Mouse (Mus musculus): ENCODE data around the gene Pitpnc1. TPM values are rescaled to one million over a fixed set of nuclear protein-coding genes. Genes with fewer than 3 reads are reported as not detected.

Gene Pitpnc1
- total RNA-seq, 1 experiment from 2014 or later: 39.9 TPM

DNA sequence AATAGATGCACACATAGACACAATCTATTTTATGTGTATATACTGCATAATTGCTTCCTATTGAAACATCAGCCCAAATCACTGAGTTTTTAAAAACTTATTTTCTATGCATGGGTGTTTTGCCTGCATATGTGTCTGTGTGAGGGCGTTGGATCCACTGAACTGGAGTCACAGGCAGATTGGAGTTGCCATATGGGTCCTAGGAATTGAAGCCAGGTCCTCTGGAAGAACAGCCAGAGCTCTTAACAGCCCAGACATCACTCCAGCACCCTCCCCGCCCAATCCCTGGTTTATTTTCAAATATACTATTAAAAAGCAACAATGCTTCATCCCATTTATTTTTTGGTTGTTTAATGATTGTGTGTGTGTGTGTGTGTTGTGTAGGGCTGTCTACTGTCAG, 139.1 kb downstream of the Pitpnc1 start:
- ATAC-seq (replicated peaks in 1 of 2; ENCODE audit: insufficient read depth in 1 of 2, low FRiP score in 2 of 2, low TSS enrichment in 1 of 2, low read depth in 1 of 2, poor library complexity in 2 of 2, severe bottlenecking in 2 of 2): no peak

DNA sequence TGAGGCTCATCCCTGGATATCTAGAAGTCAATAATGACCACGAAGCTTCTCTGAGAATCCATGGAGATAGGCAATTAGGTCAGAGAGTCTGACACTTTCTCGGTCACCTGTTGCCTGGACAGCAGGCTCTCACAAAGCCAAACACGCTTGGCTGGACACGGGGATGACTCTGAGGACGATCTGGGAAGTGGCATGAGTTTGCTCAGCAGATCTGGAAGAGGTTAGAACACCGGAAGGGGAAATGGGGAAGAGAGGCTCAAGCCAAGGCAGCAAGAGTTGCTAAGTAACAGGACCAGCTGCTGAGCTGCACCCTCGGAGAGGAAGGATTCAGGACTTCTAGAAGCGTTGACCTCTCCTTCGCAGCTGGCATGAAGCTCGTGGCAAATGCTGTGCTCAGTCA, 143.2 kb downstream of the Pitpnc1 start:
- ATAC-seq (replicated peaks in 1 of 2; ENCODE audit: insufficient read depth in 1 of 2, low FRiP score in 2 of 2, low TSS enrichment in 1 of 2, low read depth in 1 of 2, poor library complexity in 2 of 2, severe bottlenecking in 2 of 2): no peak

DNA sequence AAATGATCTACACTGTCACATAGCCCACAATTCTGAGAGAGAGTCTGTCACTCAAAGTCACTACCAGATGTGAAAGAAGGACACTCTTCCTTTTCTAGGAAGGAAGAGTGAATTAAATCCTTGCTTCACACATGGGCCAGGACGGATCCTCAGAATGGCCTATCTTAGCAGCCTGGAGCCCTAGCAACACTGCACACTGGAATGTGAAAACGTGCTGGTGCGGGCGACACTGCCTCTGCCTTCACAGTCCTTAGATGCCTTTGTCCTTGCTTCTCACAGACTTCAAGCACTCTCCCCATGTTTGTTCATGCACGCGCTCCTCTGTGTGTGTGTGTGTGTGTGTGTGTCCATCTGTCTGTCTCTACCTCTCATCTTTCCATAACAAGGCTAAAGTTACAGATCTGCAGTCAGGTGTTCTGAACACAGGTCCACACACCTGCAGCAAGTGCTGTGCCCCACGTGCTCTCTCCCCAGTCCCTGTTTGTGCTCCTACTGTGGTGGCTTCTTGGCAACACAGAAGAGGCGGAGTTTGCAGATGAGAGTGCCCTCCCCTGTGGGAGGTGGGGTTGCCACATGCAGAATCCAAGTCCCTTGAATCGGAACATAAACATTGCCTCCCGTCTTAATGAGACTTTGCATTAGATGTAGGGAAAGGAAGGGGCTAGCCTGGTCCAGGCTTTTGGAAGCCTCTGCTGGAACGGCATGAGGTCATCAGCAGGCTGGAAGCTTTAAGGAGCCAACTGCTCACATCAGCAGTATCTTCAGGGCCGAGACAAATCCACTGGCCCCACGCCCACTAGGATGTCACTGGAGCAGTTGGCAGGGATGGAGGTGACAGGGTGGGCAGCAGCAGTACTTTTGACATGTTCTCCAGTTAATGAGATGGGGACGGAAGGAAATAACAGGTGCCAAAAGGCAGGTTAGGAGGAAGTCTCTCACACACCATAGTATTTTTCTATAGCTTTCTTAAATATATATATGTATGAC, 144.5 kb downstream of the Pitpnc1 start:
- no peak for ATAC-seq (replicated peaks in 1 of 2; ENCODE audit: insufficient read depth in 1 of 2, low FRiP score in 2 of 2, low TSS enrichment in 1 of 2, low read depth in 1 of 2, poor library complexity in 2 of 2, severe bottlenecking in 2 of 2)

DNA sequence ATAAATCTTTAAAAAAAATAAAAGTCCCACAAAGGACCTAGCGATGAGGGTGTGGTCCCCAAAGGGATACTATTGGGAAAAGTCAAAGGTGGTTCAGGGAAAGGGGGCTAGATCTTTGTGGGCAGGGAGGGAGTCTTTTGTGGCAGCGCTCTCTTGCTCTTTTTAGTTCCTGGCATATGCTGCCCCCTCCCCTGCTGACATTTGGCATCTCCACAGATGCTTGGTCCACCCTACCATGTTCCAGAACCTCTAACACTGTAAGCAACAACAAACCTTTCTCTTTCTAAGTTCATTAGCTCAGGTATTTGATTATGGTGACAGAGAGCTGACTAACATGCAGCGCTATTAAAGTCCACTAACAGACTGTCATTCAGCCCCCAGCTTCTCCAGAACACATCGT, 145.3 kb downstream of the Pitpnc1 start:
- no peak for ATAC-seq (replicated peaks in 1 of 2; ENCODE audit: insufficient read depth in 1 of 2, low FRiP score in 2 of 2, low TSS enrichment in 1 of 2, low read depth in 1 of 2, poor library complexity in 2 of 2, severe bottlenecking in 2 of 2)

DNA sequence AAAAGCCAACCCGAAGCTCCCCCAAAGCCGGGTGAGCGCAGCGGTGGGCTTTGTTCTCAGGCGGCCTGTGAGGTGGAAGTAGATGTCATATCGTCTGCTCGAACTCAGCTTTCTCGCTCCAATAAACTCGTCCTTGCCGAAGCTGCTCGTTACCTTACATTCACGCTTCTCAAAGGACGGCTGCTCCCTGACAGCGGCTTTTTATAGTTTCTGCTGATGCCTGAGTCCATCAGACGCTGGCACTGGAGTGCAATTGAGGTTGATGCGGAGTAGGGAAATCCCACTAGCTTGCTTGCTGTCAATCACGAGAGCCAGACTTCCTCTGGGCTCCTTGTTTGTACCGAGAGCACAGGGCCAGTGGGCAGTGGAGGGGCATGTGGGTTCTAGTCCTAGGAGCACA, 147.3 kb downstream of the Pitpnc1 start:
- ATAC-seq (replicated peaks in 1 of 2; ENCODE audit: insufficient read depth in 1 of 2, low FRiP score in 2 of 2, low TSS enrichment in 1 of 2, low read depth in 1 of 2, poor library complexity in 2 of 2, severe bottlenecking in 2 of 2): no peak

DNA sequence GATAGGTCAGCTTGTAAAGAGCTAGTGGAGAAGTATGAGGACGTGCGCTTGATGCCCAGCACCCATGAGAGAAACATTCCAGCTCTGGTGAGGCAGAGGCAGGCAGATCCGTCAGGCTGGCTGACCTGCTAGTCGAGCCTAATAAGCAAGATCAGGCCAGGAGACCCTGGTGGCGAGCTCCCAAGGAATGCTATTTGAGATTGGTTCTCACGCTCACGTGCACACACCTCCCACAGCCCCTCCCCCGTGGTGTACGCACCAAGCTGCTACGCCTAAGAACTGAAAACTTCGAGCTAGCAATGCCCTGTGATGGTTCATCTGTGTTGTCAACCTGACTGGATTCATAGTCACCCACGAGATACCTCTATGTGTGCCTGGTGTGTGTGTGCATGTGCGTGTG, 148.3 kb downstream of the Pitpnc1 start:
- ATAC-seq (replicated peaks in 1 of 2; ENCODE audit: insufficient read depth in 1 of 2, low FRiP score in 2 of 2, low TSS enrichment in 1 of 2, low read depth in 1 of 2, poor library complexity in 2 of 2, severe bottlenecking in 2 of 2): no peak

DNA sequence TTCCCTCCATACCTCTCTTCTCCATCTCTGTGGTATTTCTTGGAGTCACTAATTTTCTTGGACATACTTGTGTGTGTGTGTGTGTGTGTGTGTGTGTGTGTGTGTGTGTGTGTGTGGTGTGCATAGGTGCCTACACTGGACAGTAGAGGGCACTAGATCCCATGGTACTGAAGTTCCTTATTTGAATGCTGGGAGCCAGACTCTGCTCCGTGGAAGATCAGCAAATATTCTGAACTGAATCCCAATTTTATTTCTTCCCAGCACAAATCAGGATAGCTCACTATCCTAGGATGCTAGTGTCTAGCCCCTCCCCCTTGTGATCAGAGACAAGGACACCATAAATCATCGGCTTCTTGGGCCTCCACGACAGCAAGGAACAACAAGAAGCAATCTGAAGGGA, 148.7 kb downstream of the Pitpnc1 start:
- no peak for ATAC-seq (replicated peaks in 1 of 2; ENCODE audit: insufficient read depth in 1 of 2, low FRiP score in 2 of 2, low TSS enrichment in 1 of 2, low read depth in 1 of 2, poor library complexity in 2 of 2, severe bottlenecking in 2 of 2)

DNA sequence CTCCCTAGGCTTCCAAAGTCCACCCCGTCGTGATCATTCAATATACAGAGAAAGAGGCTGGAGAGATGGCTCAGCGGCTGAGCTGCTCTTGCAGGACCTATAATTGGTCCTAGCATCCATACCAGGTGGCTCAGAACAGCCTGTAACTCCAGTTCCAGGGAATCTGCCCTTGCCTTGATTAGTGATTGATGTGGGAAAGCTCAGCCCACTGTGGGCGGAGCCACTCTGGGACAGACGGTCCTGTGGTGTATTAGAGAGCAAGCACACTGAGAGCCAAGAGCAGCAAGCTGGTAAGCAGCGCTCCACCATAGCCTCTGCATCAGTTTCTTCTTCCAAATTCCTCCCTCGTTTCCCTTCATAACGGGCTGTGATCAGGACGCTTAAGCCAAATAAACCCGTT, 150.6 kb downstream of the Pitpnc1 start:
- no peak for ATAC-seq (replicated peaks in 1 of 2; ENCODE audit: insufficient read depth in 1 of 2, low FRiP score in 2 of 2, low TSS enrichment in 1 of 2, low read depth in 1 of 2, poor library complexity in 2 of 2, severe bottlenecking in 2 of 2)

DNA sequence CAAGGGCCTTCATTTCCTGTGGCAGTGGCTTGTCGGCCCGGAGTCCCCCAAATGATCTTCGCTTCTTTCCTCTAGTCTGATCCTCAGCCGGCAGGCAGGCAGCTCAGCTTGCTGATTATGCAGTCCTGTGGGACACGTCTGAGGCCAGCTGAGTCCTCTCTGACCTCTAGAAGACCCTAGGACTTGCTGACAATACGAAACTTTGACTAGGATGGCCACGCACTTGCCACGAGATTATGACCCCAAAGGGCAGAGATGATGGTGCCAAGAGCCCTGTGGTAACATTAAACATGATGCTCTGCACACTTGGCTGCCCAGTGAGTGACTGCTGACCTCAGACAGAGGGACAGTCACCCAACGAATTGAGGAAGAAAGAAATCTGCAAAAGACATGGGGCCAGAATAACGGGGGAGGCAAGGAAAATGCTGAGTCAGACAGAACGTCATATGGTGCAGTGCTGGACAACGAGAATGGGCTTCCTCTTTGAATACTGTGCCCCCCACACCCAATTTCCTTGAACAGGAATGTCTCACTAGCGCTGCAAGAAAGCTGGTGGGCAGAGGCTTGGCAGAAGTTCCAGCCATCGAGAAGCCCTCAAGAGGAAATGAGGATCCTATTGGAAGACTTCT, 152.7 kb downstream of the Pitpnc1 start:
- ATAC-seq (replicated peaks in 1 of 2; ENCODE audit: insufficient read depth in 1 of 2, low FRiP score in 2 of 2, low TSS enrichment in 1 of 2, low read depth in 1 of 2, poor library complexity in 2 of 2, severe bottlenecking in 2 of 2): no peak; a peak in 1 of 4 replicates

DNA sequence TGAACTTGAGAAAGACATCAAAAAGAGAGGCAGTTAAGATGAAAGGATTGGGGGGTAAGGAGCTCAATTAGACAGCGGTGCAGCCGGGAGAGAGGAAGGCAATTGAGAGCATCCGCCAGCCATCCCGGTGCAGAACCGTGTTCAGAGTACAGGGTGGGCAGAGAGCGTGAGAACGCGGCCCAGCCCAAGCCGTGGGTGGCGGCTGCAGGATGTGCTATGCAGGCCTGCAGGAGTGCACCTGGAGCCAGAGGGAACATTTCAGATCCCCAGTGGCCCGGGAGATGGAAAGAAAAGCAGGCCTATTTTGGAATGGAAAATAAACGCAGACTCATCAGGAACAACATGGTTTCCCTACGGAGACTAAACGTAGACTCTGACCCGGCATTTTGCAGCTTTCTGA, 155.0 kb downstream of the Pitpnc1 start:
- ATAC-seq (replicated peaks in 1 of 2; ENCODE audit: insufficient read depth in 1 of 2, low FRiP score in 2 of 2, low TSS enrichment in 1 of 2, low read depth in 1 of 2, poor library complexity in 2 of 2, severe bottlenecking in 2 of 2): no peak

DNA sequence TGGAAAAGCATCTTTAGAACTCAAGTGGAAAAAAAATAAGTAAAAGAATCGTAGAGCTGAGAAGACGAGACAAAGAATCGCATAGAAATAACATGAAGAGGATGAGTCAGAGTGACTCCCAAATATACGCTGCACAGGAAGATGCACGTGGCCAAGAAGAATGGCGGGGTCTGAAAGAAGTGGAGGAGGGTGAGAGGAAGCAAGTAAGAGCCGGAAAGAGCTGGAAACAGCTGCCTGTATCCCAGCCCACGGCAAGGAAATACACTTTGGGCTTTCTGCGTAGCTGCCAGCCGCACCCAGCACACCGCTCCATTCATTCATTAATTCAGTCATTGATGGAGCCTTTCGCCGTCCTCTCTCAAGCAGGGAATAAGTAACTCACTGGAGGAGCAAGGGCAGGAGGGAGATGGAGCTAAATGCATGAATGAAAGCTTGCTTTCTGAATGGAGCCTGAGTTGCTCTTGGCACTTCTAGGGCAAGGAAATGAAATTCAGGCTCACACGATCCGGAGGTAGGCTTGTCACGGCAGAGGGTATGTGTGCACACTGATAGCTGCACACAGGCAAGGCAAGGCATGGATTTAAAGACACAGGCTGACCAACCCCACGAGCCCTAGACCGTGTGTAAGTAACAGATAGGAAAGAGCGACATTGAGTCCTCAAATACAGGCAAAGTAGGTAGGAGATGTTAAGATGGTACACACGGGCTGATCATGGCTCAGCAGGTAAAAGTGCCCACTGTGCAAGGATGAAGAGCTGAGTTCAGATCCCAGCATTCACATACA, 160.0 kb downstream of the Pitpnc1 start:
- ATAC-seq (replicated peaks in 1 of 2; ENCODE audit: insufficient read depth in 1 of 2, low FRiP score in 2 of 2, low TSS enrichment in 1 of 2, low read depth in 1 of 2, poor library complexity in 2 of 2, severe bottlenecking in 2 of 2): no peak

DNA sequence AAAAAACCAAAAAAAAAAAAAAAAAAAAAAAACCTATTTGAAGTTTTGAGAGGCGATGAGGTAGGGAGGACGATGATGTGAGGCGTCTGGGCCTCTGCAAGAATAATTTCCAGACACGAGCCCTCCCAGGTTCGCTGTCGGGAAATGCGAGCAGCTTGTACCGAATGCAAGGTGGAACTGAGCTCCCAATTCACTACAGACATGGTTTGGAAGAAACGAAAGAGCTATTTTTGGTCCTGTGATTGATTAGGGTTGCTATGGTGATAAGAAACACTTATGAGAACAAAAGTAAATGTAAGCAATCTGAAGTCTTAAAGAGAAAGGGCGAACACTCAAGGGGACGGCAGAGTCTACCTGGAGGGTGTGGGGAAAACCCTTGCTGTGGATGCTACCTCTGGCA, 164.3 kb downstream of the Pitpnc1 start:
- ATAC-seq (replicated peaks in 1 of 2; ENCODE audit: insufficient read depth in 1 of 2, low FRiP score in 2 of 2, low TSS enrichment in 1 of 2, low read depth in 1 of 2, poor library complexity in 2 of 2, severe bottlenecking in 2 of 2): no peak

DNA sequence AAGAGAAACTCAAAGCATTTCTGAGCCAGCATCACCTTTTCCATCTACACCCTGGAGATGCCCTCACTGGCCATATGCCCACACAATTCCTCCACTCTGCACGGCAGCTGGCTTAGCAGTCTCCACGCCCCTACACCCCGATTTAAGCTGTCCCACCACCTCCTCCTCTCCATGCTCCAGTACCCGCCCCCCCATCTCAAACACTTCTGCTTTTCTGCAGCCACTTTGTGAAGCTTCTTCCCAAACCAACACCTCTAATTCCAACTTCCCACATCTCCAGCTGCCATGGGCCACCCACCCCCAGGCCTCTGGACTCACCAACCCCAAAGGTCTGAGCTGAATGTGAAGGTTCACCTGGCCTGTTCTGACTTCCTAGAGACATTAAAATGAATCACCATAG, 168.4 kb downstream of the Pitpnc1 start:
- no peak for ATAC-seq (replicated peaks in 1 of 2; ENCODE audit: insufficient read depth in 1 of 2, low FRiP score in 2 of 2, low TSS enrichment in 1 of 2, low read depth in 1 of 2, poor library complexity in 2 of 2, severe bottlenecking in 2 of 2)

DNA sequence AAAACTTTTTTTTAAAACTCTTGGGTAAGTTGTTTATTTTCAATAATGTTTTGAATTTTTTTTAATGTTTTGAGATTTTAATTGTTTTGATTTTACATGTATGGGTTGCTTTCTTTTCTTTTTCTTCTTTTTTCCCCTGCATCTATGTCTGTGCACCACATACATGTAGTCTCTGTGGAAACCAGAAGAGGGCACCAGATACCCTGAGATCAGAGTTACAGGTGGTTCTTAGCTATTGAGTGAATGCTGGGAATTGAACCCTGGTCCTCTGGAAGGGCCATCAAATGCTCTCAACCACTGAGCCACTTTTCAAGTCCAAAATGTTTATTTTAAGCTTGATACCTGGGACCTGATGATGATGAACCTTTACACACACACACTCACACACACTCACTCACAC, 170.3 kb downstream of the Pitpnc1 start:
- ATAC-seq (replicated peaks in 1 of 2; ENCODE audit: insufficient read depth in 1 of 2, low FRiP score in 2 of 2, low TSS enrichment in 1 of 2, low read depth in 1 of 2, poor library complexity in 2 of 2, severe bottlenecking in 2 of 2): no peak

DNA sequence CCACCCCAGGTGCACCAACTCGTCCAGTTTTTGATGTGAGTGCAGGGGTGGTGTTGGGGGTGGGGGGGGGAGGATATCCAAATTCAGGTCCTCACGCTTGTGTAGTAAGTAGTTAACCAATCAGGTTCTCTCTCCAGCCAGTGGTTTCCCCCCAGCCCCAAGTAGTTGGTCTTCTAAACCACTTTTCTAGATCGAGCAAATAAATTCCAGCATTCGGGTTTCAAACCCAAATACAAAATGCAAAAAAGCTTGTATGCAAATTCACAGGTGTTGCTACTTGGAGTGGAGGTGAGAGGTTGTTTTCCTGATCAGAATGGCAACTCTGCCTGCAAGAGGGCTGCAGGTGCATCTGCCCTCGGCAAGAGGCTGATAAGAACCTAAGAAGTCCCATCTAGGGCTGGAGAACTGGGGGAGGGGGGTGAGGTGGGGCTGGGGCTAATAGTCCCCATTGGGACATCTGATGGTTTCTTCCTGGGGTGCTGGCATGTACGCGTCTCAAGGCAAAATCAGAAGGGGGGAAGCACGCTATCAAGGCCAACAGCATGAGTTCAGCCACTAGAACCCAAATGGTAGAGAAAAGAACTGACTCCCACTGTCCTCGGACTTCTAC, 170.9 kb downstream of the Pitpnc1 start:
- ATAC-seq (replicated peaks in 1 of 2; ENCODE audit: insufficient read depth in 1 of 2, low FRiP score in 2 of 2, low TSS enrichment in 1 of 2, low read depth in 1 of 2, poor library complexity in 2 of 2, severe bottlenecking in 2 of 2): no peak

DNA sequence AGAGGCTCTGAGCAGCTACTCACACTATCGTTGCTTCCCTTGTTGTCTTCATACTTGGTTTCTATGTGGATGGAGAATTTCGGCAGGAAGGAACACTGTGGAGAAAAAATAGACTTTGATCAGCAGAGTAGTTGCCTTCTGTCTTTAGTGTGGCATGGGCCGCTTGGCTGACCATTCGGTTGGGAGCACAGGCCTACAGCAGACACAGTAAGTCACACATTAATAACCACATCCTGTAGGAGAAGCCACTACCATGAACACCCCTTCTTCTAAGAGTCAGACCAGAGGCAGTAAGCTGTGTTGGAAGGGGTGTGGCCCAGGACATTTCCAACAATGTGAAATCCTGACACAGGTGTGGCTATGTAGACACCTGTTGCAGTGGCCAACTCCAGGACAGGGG, 174.3 kb downstream of the Pitpnc1 start:
- no peak for ATAC-seq (replicated peaks in 1 of 2; ENCODE audit: insufficient read depth in 1 of 2, low FRiP score in 2 of 2, low TSS enrichment in 1 of 2, low read depth in 1 of 2, poor library complexity in 2 of 2, severe bottlenecking in 2 of 2)

DNA sequence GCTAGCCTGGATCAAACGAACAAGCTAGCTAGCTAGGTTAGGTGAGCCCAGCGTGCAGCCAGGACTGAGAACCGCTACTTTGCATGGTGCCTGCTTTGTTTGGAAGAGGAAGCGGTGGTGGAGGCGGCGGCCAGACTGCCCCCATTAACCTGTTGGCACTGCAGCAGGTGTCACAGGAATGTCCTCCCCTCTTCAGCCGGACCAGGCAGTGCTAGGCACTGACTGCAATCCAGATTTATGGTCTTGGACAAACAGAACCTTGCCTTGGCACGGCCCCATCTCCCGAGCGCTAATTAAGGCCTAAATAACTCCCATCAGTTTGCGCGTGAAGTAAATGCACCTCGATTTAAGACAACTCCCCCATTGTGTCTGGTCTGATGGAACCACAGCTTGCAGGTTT, 178.5 kb downstream of the Pitpnc1 start:
- no peak for ATAC-seq (replicated peaks in 1 of 2; ENCODE audit: insufficient read depth in 1 of 2, low FRiP score in 2 of 2, low TSS enrichment in 1 of 2, low read depth in 1 of 2, poor library complexity in 2 of 2, severe bottlenecking in 2 of 2)

DNA sequence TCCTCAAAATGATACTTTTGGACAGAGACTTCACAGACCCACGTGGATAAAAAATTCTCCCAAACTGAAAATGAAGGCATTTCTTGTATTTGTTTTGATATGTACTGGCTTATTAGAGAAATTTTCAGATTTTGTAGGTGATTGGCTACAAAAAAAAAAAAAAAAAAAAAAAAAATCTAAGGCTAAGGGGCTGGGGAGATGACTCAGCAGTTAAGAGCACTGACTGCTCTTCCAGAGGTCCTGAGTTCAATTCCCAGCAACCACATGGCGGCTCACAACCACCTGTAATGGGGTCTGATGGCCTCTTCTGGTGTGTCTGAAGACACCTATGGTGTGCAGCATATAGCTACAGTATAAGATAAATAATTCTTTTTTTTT, 182.3 kb downstream of the Pitpnc1 start:
- no peak for ATAC-seq (replicated peaks in 1 of 2; ENCODE audit: insufficient read depth in 1 of 2, low FRiP score in 2 of 2, low TSS enrichment in 1 of 2, low read depth in 1 of 2, poor library complexity in 2 of 2, severe bottlenecking in 2 of 2)
